Mouse (Mus musculus) neural tube, embryonic 12.5 days (tissue): ENCODE results near the gene Pus1. TPM values are rescaled to one million over a fixed set of nuclear protein-coding genes. Genes with fewer than 3 reads are reported as not detected.

ENCODE experiments used
- ATAC-seq: fragments of 200-750 bp; cut with Nextera tagmentation; 2 replicates; pipeline ENCODE4 v1.8.0; 2017; ENCODE audit warnings: low read depth, mild to moderate bottlenecking, moderate TSS enrichment, moderate library complexity; ENCODE audit not compliant: low FRiP score
- H3K27ac ChIP-seq: fragments of 300-500 bp; sonication (generic); 2 replicates; pipeline ENCODE4 v1.5.1; 2016
- H3K27me3 ChIP-seq: fragments of 300-500 bp; sonication (generic); replicated peaks from 2 replicates; pipeline ENCODE4 v1.6.1; 2016; ENCODE audit warnings: mild to moderate bottlenecking
- H3K36me3 ChIP-seq: fragments of 300-500 bp; sonication (generic); 2 replicates; pipeline ENCODE4 v1.6.1; 2016; ENCODE audit warnings: mild to moderate bottlenecking
- H3K4me1 ChIP-seq: fragments of 300-500 bp; sonication (generic); 2 replicates; pipeline ENCODE4 v1.6.1; 2016
- H3K4me2 ChIP-seq: fragments of 300-500 bp; sonication (generic); replicated peaks from 2 replicates; pipeline ENCODE4 v1.6.1; 2016; ENCODE audit warnings: mild to moderate bottlenecking
- H3K4me3 ChIP-seq: fragments of 300-500 bp; sonication (generic); 2 replicates; pipeline ENCODE4 v1.5.1; 2016
- H3K9ac ChIP-seq: fragments of 300-500 bp; sonication (generic); 2 replicates; pipeline ENCODE4 v1.6.1; 2016; ENCODE audit warnings: mild to moderate bottlenecking
- H3K9me3 ChIP-seq: fragments of 300-500 bp; sonication (generic); 2 replicates; pipeline ENCODE4 v1.6.1; 2016; ENCODE audit warnings: mild to moderate bottlenecking
- WGBS: fragments of 180-500 bp; shearing (Covaris S2); methylation state at CpG from one replicate; pipeline ENCODE4 v1.1.7; 2016; 5-methylcytosine and 5-hydroxymethylcytosine counted together
- polyA plus RNA-seq: library from polyadenylated mRNA; unstranded; fragments of >200 nt; fragmentation: Nextera tagmentation; extraction: Ambion mirVana; gene quantifications from 2 replicates; pipeline ENCODE4 v1.2.1, GENCODE M21; 2016

Pus1 gene
- 25.0 and 26.5 TPM in 2 replicates for polyA plus RNA-seq

GRCm38 (mm10) chr5:110779998-110780760 lies at the start of gene Pus1:
Gene Pus1 (minus strand): TSS chr5:110780659.
- H3K27ac ChIP-seq, result no peak within 1 kb of the TSS
- under 1% methylated on average over 57 of the region's 57 CpGs for WGBS

GRCm38 (mm10) chr5:110827576-110827975 lies 47.1 kb upstream of the Pus1 start:
- Histone ChIP-seq H3K4me2 (no peak overlapping the region), H3K27me3 (no peaks in the 10 kb centered on the region), H3K4me3 (no peak overlapping the region), H3K36me3 (no peaks in the 10 kb centered on the region), H3K9me3 (no peaks in the 10 kb centered on the region), H3K9ac (no peak overlapping the region), H3K27ac (no peak overlapping the region), H3K4me1 (no peaks in the 10 kb centered on the region)
- 92% methylated on average over 5 of the region's 5 CpGs for WGBS
- ATAC-seq, result no peak

More at GRCm38 (mm10) chr5:110779998-110780760, at the start of gene Pus1:
- H3K9me3 ChIP-seq, result no peaks in the 10 kb centered on the region
- peaks cover 36% of the 10 kb centered on the region for H3K36me3 ChIP-seq
- peak within 1 kb of the TSS; percentile 68 for H3K4me3 ChIP-seq
- H3K4me1 ChIP-seq, result peaks cover 11% of the 10 kb centered on the region
- H3K9ac ChIP-seq, result peak within 1 kb of the TSS; percentile 84
- H3K27me3 ChIP-seq, result no peaks in the 10 kb centered on the region
- H3K4me2 ChIP-seq, result peak within 1 kb of the TSS; percentile 99
- ATAC-seq, result peak; percentile 91

DNA sequence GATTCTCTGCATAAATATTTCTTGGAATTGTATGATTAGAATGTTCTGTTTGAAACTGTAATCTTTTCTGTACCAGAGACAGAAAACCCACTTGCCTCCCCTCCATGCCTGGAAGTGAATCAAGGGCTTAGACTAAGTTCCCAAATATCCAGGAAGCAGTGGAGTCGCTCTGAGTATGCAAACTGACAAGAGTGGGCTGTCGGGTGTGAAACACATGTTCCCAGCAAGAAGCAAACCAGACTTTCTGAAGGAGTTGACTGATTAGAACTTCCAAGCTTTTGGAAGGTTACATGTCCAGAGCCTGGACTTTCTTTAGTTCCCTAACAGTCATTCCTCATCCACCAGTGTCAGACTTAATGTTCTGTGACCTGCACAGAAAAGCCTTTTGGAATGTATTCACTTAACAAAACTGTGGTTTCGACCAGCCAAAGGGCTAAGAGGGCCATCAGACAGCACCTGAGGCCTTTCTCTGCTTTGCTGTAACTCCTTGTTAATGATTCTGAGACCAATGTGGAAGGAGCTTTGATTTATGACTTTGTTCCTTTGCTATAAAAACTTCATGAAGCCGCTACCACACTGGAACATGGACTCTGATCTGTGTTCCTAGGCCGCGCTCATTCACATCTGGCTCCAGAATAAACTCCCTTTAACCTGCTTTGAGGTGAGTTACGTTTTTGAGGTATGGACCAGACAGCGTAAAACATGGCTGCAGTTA lies 46.5 kb upstream of the Pus1 start:
- Histone ChIP-seq H3K4me3 (no peak overlapping the region), H3K4me2 (no peak overlapping the region), H3K36me3 (no peaks in the 10 kb centered on the region), H3K4me1 (no peaks in the 10 kb centered on the region), H3K27ac (no peak overlapping the region), H3K9ac (no peak overlapping the region), H3K9me3 (no peaks in the 10 kb centered on the region), H3K27me3 (no peaks in the 10 kb centered on the region)
- no peak for ATAC-seq
- 85% methylated on average over 8 of the region's 8 CpGs for WGBS

- no peak overlapping the region for H3K27ac ChIP-seq
- no peaks in the 10 kb centered on the region for H3K36me3 ChIP-seq
- H3K27me3 ChIP-seq, result no peaks in the 10 kb centered on the region
- no peak for ATAC-seq
- H3K4me1 ChIP-seq, result no peaks in the 10 kb centered on the region
- no peak overlapping the region for H3K9ac ChIP-seq
- no peak overlapping the region for H3K4me2 ChIP-seq
- H3K4me3 ChIP-seq, result no peak overlapping the region
- H3K9me3 ChIP-seq, result no peaks in the 10 kb centered on the region
- 90% methylated on average over 4 of the region's 4 CpGs for WGBS
Measured at GRCm38 (mm10) chr5:110824421-110824820, 44.0 kb upstream of the Pus1 start.

- H3K9ac ChIP-seq, result peak within 1 kb of the TSS; percentile 96
- H3K9me3 ChIP-seq, result no peaks in the 10 kb centered on the region
- peak within 1 kb of the TSS; percentile 98 for H3K4me2 ChIP-seq
- peaks cover 7% of the 10 kb centered on the region; the same call in 1 of the 2 replicates for H3K36me3 ChIP-seq
- no peaks in the 10 kb centered on the region for H3K27me3 ChIP-seq
- peak; percentile 95 for ATAC-seq
- H3K4me3 ChIP-seq, result peak within 1 kb of the TSS; percentile 95
- H3K4me1 ChIP-seq, result peaks cover 32% of the 10 kb centered on the region
- 0 out of 2 replicates have a peak within 1 kb of the TSS, but pooled peaks have one; percentile 43 for H3K27ac ChIP-seq
- under 1% methylated on average over 80 of the region's 80 CpGs for WGBS
Measured at GRCm38 (mm10) chr5:110809667-110810325, 29.3 kb upstream of the Pus1 start, which contains the start of gene Ulk1. Gene Ulk1 (minus strand): TSS chr5:110810097.

GRCm38 (mm10) chr5:110808821-110809666 lies 28.6 kb upstream of the Pus1 start:
- peak overlapping the region; percentile 98 for H3K4me2 ChIP-seq
- 0 out of 2 replicates have a peak overlapping the region, but pooled peaks have one; percentile 43 for H3K27ac ChIP-seq
- peaks cover 32% of the 10 kb centered on the region for H3K4me1 ChIP-seq
- H3K9me3 ChIP-seq, result no peaks in the 10 kb centered on the region
- peak overlapping the region; percentile 95 for H3K4me3 ChIP-seq
- no peaks in the 10 kb centered on the region for H3K27me3 ChIP-seq
- WGBS, result 4% methylated on average over 27 of the region's 27 CpGs
- H3K36me3 ChIP-seq, result peaks cover 11% of the 10 kb centered on the region; the same call in 1 of the 2 replicates
- ATAC-seq, result peak; percentile 18; the same call in 1 of the 2 replicates
- H3K9ac ChIP-seq, result peak overlapping the region; percentile 96

DNA sequence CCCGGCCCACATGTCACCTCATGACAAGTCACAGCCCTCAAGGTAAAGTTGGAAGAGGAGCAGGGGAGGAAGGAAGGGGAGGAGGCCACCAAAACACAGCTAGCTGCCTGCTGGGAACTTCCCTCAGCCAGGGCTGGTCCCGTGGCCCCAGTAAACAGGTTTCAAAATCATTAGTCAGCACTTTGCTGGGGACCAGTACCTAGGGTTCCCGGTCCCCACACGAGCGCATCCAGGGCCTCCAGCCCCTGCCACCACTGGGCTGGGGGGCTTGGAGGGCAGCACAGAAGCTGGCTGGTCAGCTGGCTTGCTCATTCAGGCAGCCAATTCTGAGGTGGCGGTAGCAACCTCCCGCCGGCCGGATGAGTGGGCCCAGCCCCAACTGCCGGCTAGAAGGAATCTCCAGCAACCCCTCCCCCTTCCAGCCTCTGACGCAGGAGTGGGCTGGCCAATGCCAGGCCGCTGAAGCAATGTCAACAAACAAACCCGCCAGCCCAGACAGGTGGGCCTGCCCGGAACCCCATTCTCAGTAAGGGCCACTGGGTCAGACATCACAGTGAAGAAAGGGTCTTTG lies 27.7 kb upstream of the Pus1 start:
- Histone ChIP-seq H3K4me2 (peak overlapping the region; percentile 98), H3K9me3 (no peaks in the 10 kb centered on the region), H3K4me3 (peak overlapping the region; percentile 95), H3K27me3 (no peaks in the 10 kb centered on the region), H3K9ac (peak overlapping the region; percentile 96), H3K36me3 (peaks cover 11% of the 10 kb centered on the region; the same call in 1 of the 2 replicates), H3K27ac (no peak overlapping the region), H3K4me1 (peaks cover 32% of the 10 kb centered on the region)
- peak; percentile 29; the same call in 1 of the 2 replicates for ATAC-seq
- WGBS, result 5% methylated on average over 14 of the region's 14 CpGs

DNA sequence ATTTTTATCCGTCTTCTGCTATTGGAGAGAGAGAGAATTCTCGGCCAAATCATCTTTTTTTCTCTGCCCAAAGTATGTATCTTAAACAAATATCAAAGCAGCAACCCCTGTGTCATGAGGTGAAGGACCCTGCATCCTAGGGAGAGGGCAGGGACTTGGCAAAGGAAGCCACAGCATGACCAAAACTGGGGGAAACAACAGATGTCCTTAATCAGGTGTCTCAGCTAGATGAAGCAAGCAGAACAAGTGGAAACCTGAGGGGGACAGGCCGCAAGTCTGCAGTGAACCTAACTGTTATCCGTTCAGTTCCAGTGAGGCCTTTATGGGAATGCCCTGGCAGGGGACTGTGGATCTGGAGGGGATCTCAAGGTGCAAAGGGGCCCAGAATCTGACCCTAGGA lies 27.0 kb upstream of the Pus1 start:
- H3K4me1 ChIP-seq, result peaks cover 32% of the 10 kb centered on the region
- H3K9me3 ChIP-seq, result no peaks in the 10 kb centered on the region
- H3K4me2 ChIP-seq, result peak overlapping the region; percentile 98
- no peak overlapping the region for H3K27ac ChIP-seq
- WGBS, result 94% methylated on average over 4 of the region's 4 CpGs
- peak overlapping the region; percentile 95; the same call in 1 of the 2 replicates for H3K4me3 ChIP-seq
- no peaks in the 10 kb centered on the region for H3K27me3 ChIP-seq
- H3K9ac ChIP-seq, result peak overlapping the region; percentile 96
- H3K36me3 ChIP-seq, result peaks cover 11% of the 10 kb centered on the region; the same call in 1 of the 2 replicates
- no peak for ATAC-seq

DNA sequence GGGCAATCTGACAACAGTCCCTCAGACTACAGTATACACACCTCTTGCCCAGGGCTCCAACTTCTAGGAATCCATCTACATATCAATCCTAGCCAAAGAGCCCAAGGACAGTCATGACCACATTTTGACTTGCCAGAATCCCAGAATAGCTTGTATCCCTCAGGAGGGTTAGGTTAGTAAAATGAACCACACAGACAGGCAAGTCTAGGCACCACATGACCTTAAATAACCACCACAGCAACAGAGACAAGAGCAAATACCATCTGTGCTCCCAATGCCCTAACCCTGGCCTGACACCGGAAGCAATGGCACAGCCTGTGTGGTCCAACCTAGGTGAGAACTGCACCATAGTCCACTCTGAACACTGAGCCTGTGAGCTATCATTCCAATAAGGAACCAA lies 26.2 kb upstream of the Pus1 start:
- no peaks in the 10 kb centered on the region for H3K27me3 ChIP-seq
- no peak overlapping the region for H3K4me3 ChIP-seq
- H3K27ac ChIP-seq, result no peak overlapping the region
- H3K36me3 ChIP-seq, result peaks cover 18% of the 10 kb centered on the region; the same call in 1 of the 2 replicates
- peaks cover 32% of the 10 kb centered on the region for H3K4me1 ChIP-seq
- no peak overlapping the region for H3K9ac ChIP-seq
- WGBS, result 91% methylated on average over 1 of the region's 1 CpGs
- 0 out of 2 replicates have a peak overlapping the region, but pooled peaks have one; percentile 98 for H3K4me2 ChIP-seq
- no peak for ATAC-seq
- no peaks in the 10 kb centered on the region for H3K9me3 ChIP-seq

GRCm38 (mm10) chr5:110806154-110806553 lies 25.7 kb upstream of the Pus1 start:
- H3K4me3 ChIP-seq, result no peak overlapping the region
- no peaks in the 10 kb centered on the region for H3K9me3 ChIP-seq
- no peaks in the 10 kb centered on the region for H3K27me3 ChIP-seq
- WGBS, result 79% methylated on average over 4 of the region's 4 CpGs
- no peak for ATAC-seq
- no peak overlapping the region for H3K27ac ChIP-seq
- no peak overlapping the region for H3K4me2 ChIP-seq
- H3K4me1 ChIP-seq, result peaks cover 32% of the 10 kb centered on the region
- peaks cover 23% of the 10 kb centered on the region for H3K36me3 ChIP-seq
- H3K9ac ChIP-seq, result 0 out of 2 replicates have a peak overlapping the region, but pooled peaks have one; percentile 17
